Mouse (Mus musculus): ENCODE measurements around the gene Eif2s1. TPM values are rescaled to one million over a fixed set of nuclear protein-coding genes. Genes with fewer than 3 reads are reported as not detected.

The Eif2s1 gene
- 55.5 TPM for total RNA-seq (2023)

GRCm38 (mm10) chr12:78861496-78862253, at the start of gene Eif2s1, which contains the start of gene Atp6v1d:
Eif2s1 (plus strand) TSS chr12:78861819.
Atp6v1d (minus strand) TSS chr12:78861638.

GRCm38 (mm10) chr12:78906707-78907162, 45.1 kb downstream of the Eif2s1 start, which contains the start of gene Plek2:
Plek2 (minus strand) TSS chr12:78906964.

Other genes with a start within 250 kb of the Eif2s1 start
- 0.47 TPM for gene Fam71d, start 170.3 kb upstream of the Eif2s1 start, total RNA-seq (2023)
- gene Mpp5, start 112.9 kb upstream of the Eif2s1 start, total RNA-seq (2023) = 15.6 TPM
- 120 TPM for gene Atp6v1d, start 181 bp upstream of the Eif2s1 start, total RNA-seq (2023)
- gene Plek2, start 45.1 kb downstream of the Eif2s1 start, total RNA-seq (2023) = not detected
- 47.3 TPM for gene Tmem229b, start 145.8 kb downstream of the Eif2s1 start, total RNA-seq (2023)
- 0.80 TPM for gene Plekhh1, start 167.3 kb downstream of the Eif2s1 start, total RNA-seq (2023)
- gene Pigh, start 227.8 kb downstream of the Eif2s1 start, total RNA-seq (2023) = 6.8 TPM

Measured in CD4-positive naive resting alpha-beta T cell, adult 57 days (primary cell).